Mouse (Mus musculus) lung, adult 2 months (tissue): ENCODE results near the gene Aatk.

ENCODE experiments used
- CTCF ChIP-seq: fragments of 200-500 bp; IDR thresholded peaks from 2 replicates; pipeline ENCODE4 v1.5.1; 2011; ENCODE audit warnings: mild to moderate bottlenecking, low read length, control low read depth; ENCODE audit not compliant: insufficient read depth
- POLR2A ChIP-seq: fragments of 200-500 bp; IDR thresholded peaks from 2 replicates; pipeline ENCODE4 v1.6.1; 2011; ENCODE audit warnings: low read depth, mild to moderate bottlenecking, control low read depth, low read length, borderline replicate concordance; ENCODE audit errors: extremely low read depth

- no peak for TF ChIP-seq POLR2A
- no peak for TF ChIP-seq CTCF
These were observed 1.6 kb downstream of the Aatk start for GRCm38 (mm10) chr11:120045341-120045740.
